Mouse (Mus musculus) central nervous system, embryonic 14 days (tissue): ENCODE results near the gene Ifit1bl1. TPM values are rescaled to one million over a fixed set of nuclear protein-coding genes. Genes with fewer than 3 reads are reported as not detected.

ENCODE experiments used
- polyA plus RNA-seq: library from polyadenylated mRNA; depleted of rRNA; stranded (reverse); fragments of >200 nt; gene quantifications from 2 replicates; pipeline ENCODE4 v1.2.3, GENCODE M21; 2012; rRNA removed

Ifit1bl1 gene
- 1.1 and 1.5 TPM in 2 replicates for polyA plus RNA-seq

GRCm38 (mm10) chr19:34601888-34602287 is at the start of gene Ifit1bl1:
Gene Ifit1bl1 (minus strand): TSS chr19:34601956.

DNA sequence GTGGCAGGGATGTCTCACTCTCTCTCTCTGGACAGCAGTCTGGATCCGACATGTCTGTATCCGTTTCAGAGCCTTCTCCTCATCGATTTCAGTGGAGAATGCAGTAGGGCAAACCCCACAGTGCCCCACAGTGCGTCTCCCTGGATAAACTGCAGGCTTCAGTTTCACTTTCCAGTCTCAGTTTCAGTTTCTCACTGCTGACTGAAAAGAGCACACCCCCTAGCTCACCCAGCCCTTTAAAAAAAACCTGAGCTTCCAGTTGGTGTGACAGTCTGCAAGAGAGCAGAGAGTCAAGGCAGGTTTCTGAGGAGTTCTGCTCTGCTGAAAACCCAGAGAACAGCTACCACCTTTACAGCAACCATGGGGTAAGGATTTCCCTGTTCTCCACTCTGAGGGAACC is 38.9 kb upstream of the Ifit1bl1 start, which contains the start of the genes Ifit1bl2 and Ifit1:
Ifit1bl2 (minus strand) TSS at position 121 of the 400 bp plus-strand sequence.
Ifit1 (plus strand) TSS at position 249 of the 400 bp plus-strand sequence.

GRCm38 (mm10) chr19:34607237-34608051 is 5.7 kb upstream of the Ifit1bl1 start, which contains the start of gene Ifit3b:
Gene Ifit3b (plus strand): TSS chr19:34607970.

DNA sequence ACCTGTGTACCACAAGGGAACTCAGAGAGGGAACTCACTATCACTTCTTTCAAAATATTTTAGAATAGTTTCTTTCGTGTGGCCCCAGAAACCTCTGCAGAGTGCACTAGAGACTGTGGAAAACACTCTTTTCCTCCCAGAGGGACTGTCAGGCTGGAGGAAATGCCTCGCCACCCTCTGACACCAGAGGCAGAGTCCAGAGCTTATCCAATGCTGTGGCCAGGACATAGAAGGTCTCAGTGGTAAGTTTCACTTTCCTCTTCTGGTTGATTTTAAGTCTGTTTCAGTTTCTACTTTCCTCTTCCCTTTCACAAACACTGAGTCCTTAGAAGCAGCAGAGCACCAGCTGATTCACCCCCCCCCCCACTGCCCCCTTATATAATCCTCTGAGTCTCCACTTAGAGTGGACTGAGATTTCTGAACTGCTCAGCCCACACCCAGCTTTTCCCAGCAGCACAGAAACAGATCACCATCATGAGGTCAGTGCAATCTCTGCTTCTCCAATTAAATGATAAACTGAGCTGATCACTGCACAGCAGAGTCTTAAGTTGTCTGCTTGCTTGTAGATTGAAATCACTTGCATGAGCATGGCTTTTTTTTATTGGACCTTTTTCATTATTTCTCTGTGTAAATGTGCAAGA is 18.5 kb downstream of the Ifit1bl1 start, which contains the start of gene Ifit3:
Ifit3 (plus strand) TSS at position 406 of the 641 bp plus-strand sequence.

GRCm38 (mm10) chr19:34550534-34551223 is 51.1 kb downstream of the Ifit1bl1 start, which contains the start of gene Ifit2:
Gene Ifit2 (plus strand): TSS chr19:34550694.

Other genes starting within 250 kb of the Ifit1bl1 start
- gene Ch25h, start 126.8 kb downstream of the Ifit1bl1 start, polyA plus RNA-seq: 2.4 and 6.5 TPM in 2 replicates
- gene Lipa, start 74.5 kb downstream of the Ifit1bl1 start, polyA plus RNA-seq: 16.4 and 22.1 TPM in 2 replicates
- 4.1 and 4.3 TPM in 2 replicates for gene Ifit2, start 51.3 kb downstream of the Ifit1bl1 start, polyA plus RNA-seq
- 5.2 and 7.9 TPM in 2 replicates for gene Ifit3, start 18.4 kb downstream of the Ifit1bl1 start, polyA plus RNA-seq
- gene Ifit3b, start 6.0 kb upstream of the Ifit1bl1 start, polyA plus RNA-seq: 0.77 and 1.4 TPM in 2 replicates
- gene Ifit1bl2, start 38.8 kb upstream of the Ifit1bl1 start, polyA plus RNA-seq: 0.11 and 0.16 TPM in 2 replicates
- 2.4 and 3.6 TPM in 2 replicates for gene Ifit1, start 38.9 kb upstream of the Ifit1bl1 start, polyA plus RNA-seq
- gene Slc16a12, start 145.3 kb upstream of the Ifit1bl1 start, polyA plus RNA-seq: 1.7 and 1.9 TPM in 2 replicates